Mouse (Mus musculus) liver, embryonic 14.5 days (tissue): Measurements from ENCODE around the gene 1700123O20Rik. TPM values are rescaled to one million over a fixed set of nuclear protein-coding genes. Genes with fewer than 3 reads are reported as not detected.

Experiments
- ATAC-seq: fragments of 200-750 bp; cut with Nextera tagmentation; 2 replicates; pipeline ENCODE4 v1.8.0; 2017; ENCODE audit warnings: moderate number of reproducible peaks, mild to moderate bottlenecking, moderate library complexity; ENCODE audit not compliant: insufficient read depth
- DNase-seq, 3 experiments: peaks; one replicate each; pipeline ENCODE4 v3.0.0-alpha.2; 2012 to 2013; ENCODE audit warnings: low read depth in 3 of 3, low spot score in 3 of 3
- H3K27ac ChIP-seq: fragments of 300-500 bp; sonication (generic); 2 replicates; pipeline ENCODE4 v1.5.1; 2014; ENCODE audit warnings: moderate library complexity, mild to moderate bottlenecking, control low read depth, inconsistent platforms
- H3K27me3 ChIP-seq: fragments of 300-500 bp; sonication (generic); 2 replicates; pipeline ENCODE4 v1.6.1; 2014; ENCODE audit warnings: mild to moderate bottlenecking, low read length, moderate library complexity; ENCODE audit not compliant: control insufficient read depth, insufficient read depth
- H3K36me3 ChIP-seq: fragments of 300-500 bp; sonication (generic); replicated peaks from 2 replicates; pipeline ENCODE4 v1.6.1; 2014; ENCODE audit warnings: low read depth; ENCODE audit not compliant: control insufficient read depth, insufficient read depth
- H3K4me1 ChIP-seq, 2 experiments: fragments of 200-500 bp in 1 of 2; fragments of 300-500 bp in 1 of 2; sonication (generic) in 1 of 2; replicated peaks; 2 replicates each; pipeline ENCODE4 v1.6.1; 2012 to 2014; ENCODE audit warnings: antibody characterized with exemption in 1 of 2, inconsistent platforms in 1 of 2, low read length in 1 of 2; ENCODE audit not compliant: control insufficient read depth in 2 of 2, insufficient read depth in 2 of 2
- H3K4me2 ChIP-seq: fragments of 300-500 bp; sonication (generic); 2 replicates; pipeline ENCODE4 v1.6.1; 2014; ENCODE audit warnings: low read depth, mild to moderate bottlenecking, control low read depth, moderate library complexity
- H3K4me3 ChIP-seq, 2 experiments: fragments of 200-500 bp in 1 of 2; fragments of 300-500 bp in 1 of 2; sonication (generic) in 1 of 2; 2 replicates each; pipeline ENCODE4 v1.5.1; 2012 to 2014; ENCODE audit warnings: low read depth in 2 of 2, low read length in 2 of 2, mild to moderate bottlenecking in 2 of 2, control low read depth in 1 of 2, inconsistent platforms in 1 of 2, moderate library complexity in 1 of 2; ENCODE audit not compliant: insufficient read depth in 1 of 2
- H3K9ac ChIP-seq: fragments of 300-500 bp; sonication (generic); replicated peaks from 2 replicates; pipeline ENCODE4 v1.6.1; 2014; ENCODE audit warnings: mild to moderate bottlenecking, control low read depth, moderate library complexity
- H3K9me3 ChIP-seq: fragments of 300-500 bp; sonication (generic); 2 replicates; pipeline ENCODE4 v1.6.1; 2016; ENCODE audit warnings: low read length, mixed read lengths; ENCODE audit not compliant: control insufficient read depth
- CTCF ChIP-seq: IDR thresholded peaks from 2 replicates; pipeline ENCODE4 v1.5.1; 2016; ENCODE audit warnings: antibody characterized with exemption, low read depth, control low read depth
- EP300 ChIP-seq: IDR thresholded peaks from 2 replicates; pipeline ENCODE4 v1.6.1; 2016; ENCODE audit warnings: antibody characterized with exemption, low read depth
- WGBS: fragments of 180-500 bp; shearing (Covaris S2); extraction: QIAGEN DNeasy Blood & Tissue Kit; methylation state at CpG from one replicate; pipeline ENCODE4 v1.1.7; 2014; ENCODE audit not compliant: insufficient replicate concordance; 5-methylcytosine and 5-hydroxymethylcytosine counted together
- polyA plus RNA-seq, 2 experiments: library from polyadenylated mRNA; depleted of rRNA in 1 of 2; stranded (reverse) in 1 of 2; unstranded in 1 of 2; fragments of >200 nt; fragmentation: Nextera tagmentation in 1 of 2; extraction: Ambion mirVana in 1 of 2; gene quantifications; 2 replicates each; pipeline versions ENCODE4 v1.2.1 to v1.2.3; 2012 to 2014

1700123O20Rik gene
- polyA plus RNA-seq, 2 experiments: 33.6 to 39.9 TPM

- Histone ChIP-seq H3K27ac (no peak overlapping the region), H3K4me2 (no peak overlapping the region), H3K9me3 (no peaks in the 10 kb centered on the region), H3K4me3 (no peak overlapping the region), H3K36me3 (peaks cover 67% of the 10 kb centered on the region), H3K4me1 (no peaks in the 10 kb centered on the region), H3K9ac (no peak overlapping the region), H3K27me3 (no peaks in the 10 kb centered on the region)
- DNase-seq (no peak), ATAC-seq (no peak)
- TF ChIP-seq CTCF (no peak), EP300 (no peak)
- WGBS: 79% methylated on average over 5 of the region's 5 CpGs
These were observed 9.7 kb upstream of the 1700123O20Rik start for GRCm38 (mm10) chr14:54676290-54676689.

- DNase-seq (no peak), ATAC-seq (peak; percentile 43; the same call in 1 of the 2 replicates)
- Histone ChIP-seq H3K9me3 (no peaks in the 10 kb centered on the region), H3K4me3 (no peak overlapping the region), H3K4me1 (peaks cover 2 to 8% of the 10 kb centered on the region in 2 experiments; a peak in 3 of 4 replicates), H3K36me3 (peaks cover 70% of the 10 kb centered on the region), H3K27ac (no peak overlapping the region), H3K9ac (no peak overlapping the region), H3K4me2 (peak overlapping the region; percentile 18; the same call in 1 of the 2 replicates), H3K27me3 (no peaks in the 10 kb centered on the region)
- WGBS: 81% methylated on average over 16 of the region's 16 CpGs
- TF ChIP-seq EP300 (no peak), CTCF (no peak)
These were observed 7.2 kb upstream of the 1700123O20Rik start for GRCm38 (mm10) chr14:54678657-54679304.

GRCm38 (mm10) chr14:54682396-54682795 lies 3.6 kb upstream of the 1700123O20Rik start:
- H3K4me3 ChIP-seq: no peak overlapping the region
- 76% methylated on average over 3 of the region's 3 CpGs for WGBS
- H3K36me3 ChIP-seq: peaks cover 47% of the 10 kb centered on the region
- H3K27ac ChIP-seq: no peak overlapping the region
- H3K9me3 ChIP-seq: no peaks in the 10 kb centered on the region
- ATAC-seq: no peak
- TF ChIP-seq EP300 (no peak), CTCF (no peak)
- no peak overlapping the region for H3K9ac ChIP-seq
- H3K4me1 ChIP-seq: peaks cover 2 to 8% of the 10 kb centered on the region in 2 experiments; a peak in 3 of 4 replicates
- no peak for DNase-seq
- H3K4me2 ChIP-seq: no peak overlapping the region
- H3K27me3 ChIP-seq: no peaks in the 10 kb centered on the region

- peaks cover 36% of the 10 kb centered on the region for H3K36me3 ChIP-seq
- H3K9ac ChIP-seq: peak overlapping the region; percentile 90
- H3K4me3 ChIP-seq: peak overlapping the region; percentile 67 to 85
- peak overlapping the region; percentile 89 for H3K27ac ChIP-seq
- peak overlapping the region; percentile 96 for H3K4me2 ChIP-seq
- H3K4me1 ChIP-seq: peaks cover 10 to 16% of the 10 kb centered on the region in 2 experiments
- DNase-seq (no peak), ATAC-seq (peak; percentile 6; the same call in 1 of the 2 replicates)
- WGBS: 1% methylated on average over 8 of the region's 8 CpGs
- H3K9me3 ChIP-seq: no peaks in the 10 kb centered on the region
- TF ChIP-seq CTCF: no peak
- no peak for TF ChIP-seq EP300
- no peaks in the 10 kb centered on the region for H3K27me3 ChIP-seq
These were observed 545 bp upstream of the 1700123O20Rik start for GRCm38 (mm10) chr14:54685471-54685870.

GRCm38 (mm10) chr14:54686522-54687143 lies 617 bp downstream of the 1700123O20Rik start, which contains the start of gene Acin1:
TSS of gene Acin1 (minus strand) at chr14:54686931.
- under 1% methylated on average over 44 of the region's 44 CpGs for WGBS
- H3K4me2 ChIP-seq: peak within 1 kb of the TSS; percentile 96
- peak; percentile 94 to 98 (median 96) for DNase-seq
- H3K36me3 ChIP-seq: peaks cover 38% of the 10 kb centered on the region
- H3K9me3 ChIP-seq: no peaks in the 10 kb centered on the region
- TF ChIP-seq CTCF (no peak), EP300 (no peak)
- H3K4me3 ChIP-seq: peak within 1 kb of the TSS; percentile 67 to 85
- H3K27me3 ChIP-seq: no peaks in the 10 kb centered on the region
- H3K4me1 ChIP-seq: peaks cover 10 to 16% of the 10 kb centered on the region in 2 experiments
- ATAC-seq: peak; percentile 93
- H3K27ac ChIP-seq: peak within 1 kb of the TSS; percentile 89
- peak within 1 kb of the TSS; percentile 90 for H3K9ac ChIP-seq
